Mouse (Mus musculus): ENCODE measurements around the gene Anks1b. TPM values are rescaled to one million over a fixed set of nuclear protein-coding genes. Genes with fewer than 3 reads are reported as not detected.

Gene Anks1b
- total RNA-seq, 4 experiments from 2014 or later = 0.18 to 0.46 (median 0.32) TPM

DNA sequence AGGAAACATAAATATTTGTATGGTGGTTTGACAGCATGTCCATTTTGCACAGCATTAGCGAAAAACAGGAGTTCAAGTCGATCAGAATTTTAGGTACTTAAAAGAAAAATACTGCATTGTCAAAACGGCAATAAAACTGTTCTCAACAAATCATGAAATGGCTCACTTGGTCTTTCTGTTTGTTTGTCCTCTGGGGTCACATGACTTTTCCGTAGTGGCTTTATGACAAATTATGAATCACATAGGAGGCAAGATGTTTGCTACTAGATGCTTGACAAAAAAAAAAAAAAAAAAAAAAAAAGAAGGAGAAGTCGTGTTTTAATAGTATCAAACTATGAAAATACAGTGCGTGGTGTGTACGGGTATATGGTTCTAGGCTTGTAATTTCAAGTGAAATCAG is 495.7 kb downstream of the Anks1b start:
- DNase-seq (ENCODE audit: low spot score in 2 of 2) = no peak

DNA sequence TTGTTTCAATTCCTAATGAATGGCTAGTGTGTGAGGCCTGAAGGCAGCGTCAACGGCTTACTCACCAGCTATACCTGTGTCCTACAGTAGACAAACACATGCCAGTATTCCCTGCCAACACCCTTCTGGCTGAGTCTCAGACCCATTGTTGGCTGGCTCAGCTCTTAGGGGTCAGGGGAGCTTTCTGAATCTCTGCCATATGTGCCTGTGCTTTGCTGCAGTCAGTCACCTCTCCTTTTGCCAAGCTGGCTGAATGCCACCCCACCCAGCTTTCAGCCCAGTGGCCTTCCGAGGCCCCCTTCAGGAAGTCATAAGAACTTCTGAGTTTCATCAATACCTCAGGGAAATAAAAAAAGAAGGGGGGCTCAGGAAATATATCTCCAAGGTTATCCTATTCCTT is 497.4 kb downstream of the Anks1b start:
- DNase-seq (ENCODE audit: low spot score in 2 of 2) = no peak

DNA sequence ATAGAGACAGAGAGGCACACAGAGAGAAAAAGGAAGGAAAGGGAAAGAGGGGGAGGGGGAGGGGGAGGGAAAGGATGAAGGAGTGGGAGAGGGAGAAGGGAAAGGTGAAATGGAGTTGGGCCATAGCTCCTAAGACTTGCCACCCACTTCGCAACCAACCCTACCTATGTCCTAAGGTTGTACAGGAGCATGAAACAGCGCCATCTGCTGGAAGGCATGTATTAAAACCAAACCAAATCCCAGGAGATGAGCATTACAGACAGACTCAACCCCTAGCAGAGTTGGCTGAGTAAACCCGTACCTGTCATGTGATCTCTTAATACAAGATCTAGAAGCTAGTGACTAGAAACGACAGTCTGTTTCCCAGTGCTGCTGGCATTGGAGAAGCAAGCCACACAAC is 500.2 kb downstream of the Anks1b start:
- DNase-seq (ENCODE audit: low spot score in 2 of 2) = no peak

DNA sequence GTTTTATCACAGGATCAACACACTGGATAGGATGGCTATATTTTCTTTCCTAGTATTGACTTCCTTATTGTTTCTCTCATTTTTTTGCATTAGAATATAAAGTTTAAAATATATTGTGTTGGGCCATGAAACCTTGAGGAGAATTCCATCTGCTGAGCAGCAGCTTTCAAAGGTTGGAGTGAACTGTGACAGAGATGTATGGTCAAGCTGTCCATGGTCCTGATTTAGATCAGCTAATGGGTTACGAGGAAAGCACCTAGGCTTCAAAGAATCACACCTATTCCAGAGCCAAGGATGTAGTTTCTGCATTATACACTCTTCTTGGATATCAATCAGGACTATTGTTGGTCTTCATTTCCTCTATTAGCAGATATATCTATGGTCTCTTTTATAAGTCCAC is 503.3 kb downstream of the Anks1b start:
- no peak for DNase-seq (ENCODE audit: low spot score in 2 of 2)

DNA sequence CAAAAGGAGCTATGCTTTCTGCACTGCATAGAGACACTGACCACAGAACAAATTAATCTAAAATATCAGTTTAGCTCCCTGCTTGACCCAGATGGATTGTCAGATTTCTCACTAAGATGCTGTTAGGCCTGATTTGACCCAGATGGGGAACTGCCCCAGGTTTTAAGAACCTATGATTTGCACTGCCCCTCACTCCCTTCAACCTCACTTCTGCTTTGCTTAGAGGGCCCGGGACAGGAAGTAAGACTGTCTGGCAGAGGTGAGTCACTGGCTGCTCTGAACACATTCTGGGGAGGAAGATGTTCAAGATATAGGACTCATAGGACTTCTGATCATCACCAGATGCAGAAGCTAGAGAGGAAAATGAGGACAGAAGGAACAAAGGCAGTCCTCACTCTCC is 506.8 kb downstream of the Anks1b start:
- no peak for DNase-seq (ENCODE audit: low spot score in 2 of 2)

DNA sequence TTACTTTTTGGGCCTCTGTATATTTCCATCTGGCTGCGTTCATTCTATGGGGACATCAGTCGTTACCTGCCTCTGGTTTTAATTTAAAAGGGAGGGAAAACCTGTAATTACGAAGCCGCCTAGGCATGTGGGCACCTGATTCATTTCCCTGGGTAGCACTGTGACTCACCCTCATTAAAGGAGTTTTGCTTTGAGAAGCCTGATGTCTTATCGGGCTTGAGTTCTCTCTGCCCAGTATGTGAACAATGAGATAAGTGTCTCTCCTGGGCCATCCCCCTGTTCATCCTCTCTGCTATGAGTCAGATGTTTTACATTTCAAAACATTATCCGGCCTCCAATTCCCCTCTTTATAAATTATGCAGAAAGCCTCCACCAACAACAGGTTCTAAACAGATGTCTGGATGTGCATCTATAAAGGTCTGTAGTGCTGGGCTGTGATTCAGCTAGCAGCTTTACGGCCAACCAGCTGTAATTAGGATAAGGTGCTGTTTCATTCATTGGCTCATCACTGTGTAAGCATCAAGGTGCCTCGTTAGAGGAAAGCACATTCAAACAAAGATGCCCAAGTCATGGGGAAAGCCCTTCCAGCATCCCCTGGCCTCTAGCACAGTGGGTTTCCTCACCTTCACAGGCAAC is 507.5 kb downstream of the Anks1b start:
- DNase-seq (ENCODE audit: low spot score in 2 of 2) = no peak

DNA sequence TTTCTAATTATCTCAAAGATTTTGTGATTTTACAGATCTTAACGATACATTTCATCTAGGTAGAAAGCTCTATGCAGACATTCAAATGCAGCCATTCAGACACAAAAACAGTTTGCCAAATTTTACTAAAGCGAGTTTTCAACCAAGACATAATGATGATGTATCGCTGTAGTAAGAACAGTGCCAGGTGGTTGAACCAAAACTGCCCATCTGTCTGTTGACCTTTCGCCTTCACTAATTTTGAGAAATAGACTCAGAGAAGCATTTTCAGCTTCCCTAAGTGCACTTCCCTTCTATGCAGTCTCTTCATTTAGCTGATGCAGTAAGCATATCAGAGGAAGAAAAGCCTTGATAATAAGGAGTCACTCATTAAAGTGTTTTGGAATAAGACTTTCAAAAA is 527.1 kb downstream of the Anks1b start:
- no peak for DNase-seq (ENCODE audit: low spot score in 2 of 2)

DNA sequence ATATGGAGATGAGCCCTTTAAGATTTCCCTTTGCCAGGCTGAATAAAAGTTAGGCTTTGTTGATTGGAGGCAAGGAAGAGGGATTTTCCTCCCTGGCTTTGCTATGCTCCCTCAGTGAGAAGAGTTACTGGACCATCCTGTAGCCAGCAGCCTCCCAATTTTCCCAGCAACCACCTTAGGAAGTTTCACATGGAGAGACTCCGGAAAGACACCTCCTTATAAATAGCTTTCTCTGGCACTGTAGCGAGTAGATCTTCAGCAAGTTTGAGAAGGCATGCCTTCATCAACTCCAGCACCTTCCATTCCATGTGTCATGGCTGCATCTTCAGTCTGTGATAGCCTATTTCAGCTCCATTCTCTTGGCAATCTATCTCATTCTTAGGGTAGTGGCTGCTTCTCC is 535.2 kb downstream of the Anks1b start:
- DNase-seq (ENCODE audit: low spot score in 2 of 2) = no peak

DNA sequence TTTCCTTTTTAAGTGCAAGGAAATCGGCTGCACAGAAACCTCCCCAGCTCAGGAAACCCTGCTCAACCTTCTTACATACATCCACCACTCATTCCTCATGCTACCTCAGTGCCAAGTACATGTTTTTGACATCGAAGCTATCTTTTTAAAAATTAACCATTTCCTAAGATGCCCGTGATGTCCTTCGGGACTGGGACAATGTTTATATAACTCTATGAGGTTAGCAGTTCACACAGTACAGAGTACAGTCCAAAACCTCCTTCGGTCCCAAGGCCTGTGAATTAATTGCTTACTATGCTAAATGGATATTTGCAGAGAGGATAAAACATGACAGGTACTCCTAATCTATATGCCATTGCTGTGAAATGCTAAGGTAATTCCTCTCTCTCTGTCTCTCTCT is 558.2 kb downstream of the Anks1b start:
- no peak for DNase-seq (ENCODE audit: low spot score in 2 of 2)

DNA sequence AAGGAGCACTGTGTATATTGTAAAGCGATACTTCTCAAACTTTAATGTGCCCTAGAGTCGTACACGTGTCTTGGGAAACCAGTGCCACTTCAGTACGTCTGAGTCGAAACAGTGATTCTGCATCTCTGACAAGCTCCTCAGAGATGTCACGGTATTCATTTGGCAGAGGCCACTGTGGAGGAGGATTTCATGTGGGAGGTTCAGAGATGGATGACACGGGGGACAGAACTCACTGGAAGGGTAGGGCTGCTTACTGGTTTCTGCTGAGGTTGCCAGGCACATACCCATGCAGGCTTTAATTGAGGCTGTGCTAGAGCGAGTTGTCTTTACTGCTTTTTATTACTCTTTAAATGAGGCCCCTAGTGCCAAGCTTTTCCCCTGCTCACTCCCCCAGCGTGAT is 558.7 kb downstream of the Anks1b start:
- DNase-seq (ENCODE audit: low spot score in 2 of 2) = no peak

DNA sequence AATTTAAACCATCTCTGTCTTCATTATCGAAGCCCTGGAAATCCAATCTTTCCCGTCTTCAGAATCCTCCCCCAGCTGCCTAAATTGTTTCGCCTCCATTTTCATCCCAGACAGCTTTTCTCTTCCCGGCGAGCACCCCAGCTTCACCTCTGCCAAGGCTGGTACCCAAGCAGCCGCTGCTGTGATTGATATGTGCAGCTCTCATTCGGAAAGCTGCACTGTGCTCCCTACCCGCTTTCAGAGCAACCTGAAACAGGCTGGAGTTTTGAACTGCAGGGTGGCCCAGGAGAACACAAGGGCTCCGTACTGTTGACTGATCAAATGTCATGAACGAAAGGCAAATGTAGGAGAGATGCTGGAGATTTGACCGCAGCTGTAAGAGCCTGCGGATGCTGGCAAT is 559.2 kb downstream of the Anks1b start:
- no peak for DNase-seq (ENCODE audit: low spot score in 2 of 2)

DNA sequence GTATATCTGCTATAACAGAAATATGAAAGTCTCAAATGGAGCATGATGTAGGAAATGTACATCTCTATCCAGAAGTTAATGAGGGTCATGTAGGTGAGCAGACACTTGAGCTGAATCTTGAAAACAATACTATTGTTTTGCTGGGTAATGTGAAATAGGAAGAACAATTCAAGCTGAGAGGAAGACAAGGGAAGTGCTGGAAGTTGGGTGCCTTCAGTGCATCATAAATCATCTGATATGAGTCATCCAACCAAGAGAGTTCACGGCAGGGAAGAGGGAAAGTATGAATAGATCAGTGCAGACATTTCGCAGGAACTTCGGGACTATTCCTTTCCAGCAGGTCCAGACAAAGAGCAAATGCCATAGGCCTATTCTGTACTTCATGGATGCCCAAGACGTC is 567.7 kb downstream of the Anks1b start:
- DNase-seq (ENCODE audit: low spot score in 2 of 2) = no peak

DNA sequence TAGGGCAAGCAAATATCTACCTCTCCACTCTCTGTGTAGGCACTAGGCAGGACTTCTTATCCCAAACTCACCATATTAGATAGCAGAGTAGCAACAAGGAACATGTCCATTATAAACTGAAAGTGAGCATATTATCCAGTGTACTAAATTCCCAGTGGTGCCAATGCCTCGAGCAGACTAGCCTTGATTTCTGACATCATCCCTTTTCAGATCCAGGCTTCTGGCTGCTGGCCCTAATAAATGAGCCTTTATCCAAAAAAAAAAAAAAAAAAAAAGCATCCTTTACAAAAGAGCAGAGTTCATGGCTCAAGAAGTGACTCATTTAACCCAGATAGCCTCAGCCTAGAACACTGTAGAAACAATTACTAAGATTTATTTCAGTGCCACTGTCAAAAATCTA is 568.3 kb downstream of the Anks1b start:
- no peak for DNase-seq (ENCODE audit: low spot score in 2 of 2)

DNA sequence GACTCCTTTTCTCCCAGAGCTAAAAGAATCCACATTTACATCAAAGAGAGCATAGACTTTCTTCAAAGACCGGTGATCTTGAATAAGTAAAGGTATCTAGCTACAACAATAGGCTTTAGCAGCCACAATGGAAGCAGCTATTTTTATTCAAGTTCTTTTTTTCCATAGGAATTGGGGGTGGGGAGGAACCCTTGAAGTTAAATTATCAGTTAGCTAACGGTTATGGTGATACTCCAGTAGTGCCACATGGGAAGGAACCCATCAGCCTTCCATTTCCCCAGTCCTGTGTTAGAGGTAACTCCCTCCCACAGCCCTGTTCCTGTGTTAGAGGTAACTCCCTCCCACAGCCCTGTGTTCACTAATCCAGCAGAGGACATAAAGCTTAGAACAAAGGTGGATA is 591.6 kb downstream of the Anks1b start:
- no peak for DNase-seq (ENCODE audit: low spot score in 2 of 2)

DNA sequence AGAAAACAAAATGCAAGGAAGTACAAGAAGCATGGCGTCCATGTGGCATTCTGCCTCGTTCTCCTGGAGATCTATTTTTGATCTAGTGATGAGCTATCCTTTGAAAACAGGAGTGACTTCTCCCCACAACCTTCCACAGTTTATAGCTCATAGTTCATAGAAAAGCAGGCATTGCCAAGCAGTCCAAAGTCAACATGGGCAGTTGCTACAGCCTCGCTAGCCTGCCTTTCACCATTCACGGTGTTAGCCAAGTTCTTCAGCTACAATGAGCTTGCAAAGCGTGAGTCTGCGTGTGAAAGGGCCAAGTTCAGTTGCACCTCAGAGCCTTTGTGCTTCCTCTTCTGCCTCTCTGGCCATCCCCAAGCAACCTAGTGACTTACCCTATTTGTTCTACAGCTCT is 592.1 kb downstream of the Anks1b start:
- no peak for DNase-seq (ENCODE audit: low spot score in 2 of 2)

DNA sequence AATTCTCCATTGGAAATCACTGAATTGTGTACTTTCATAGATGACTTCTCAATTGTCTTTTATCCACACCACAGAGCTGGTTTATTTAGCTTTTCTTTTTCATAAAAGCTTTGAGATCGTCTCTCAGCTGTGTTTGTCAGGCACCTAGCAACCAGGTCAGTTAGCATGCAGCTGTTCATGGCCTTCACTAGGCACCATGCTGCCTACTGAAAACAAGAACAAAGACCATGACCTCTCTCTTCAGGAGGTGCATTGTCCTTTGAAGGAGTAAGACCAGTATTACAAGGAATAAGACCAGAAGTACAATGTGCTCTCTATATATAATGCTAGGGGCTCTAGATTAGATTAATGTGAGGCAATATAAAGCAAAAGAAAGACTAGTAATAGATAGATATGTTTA is 594.2 kb downstream of the Anks1b start:
- DNase-seq (ENCODE audit: low spot score in 2 of 2) = no peak

DNA sequence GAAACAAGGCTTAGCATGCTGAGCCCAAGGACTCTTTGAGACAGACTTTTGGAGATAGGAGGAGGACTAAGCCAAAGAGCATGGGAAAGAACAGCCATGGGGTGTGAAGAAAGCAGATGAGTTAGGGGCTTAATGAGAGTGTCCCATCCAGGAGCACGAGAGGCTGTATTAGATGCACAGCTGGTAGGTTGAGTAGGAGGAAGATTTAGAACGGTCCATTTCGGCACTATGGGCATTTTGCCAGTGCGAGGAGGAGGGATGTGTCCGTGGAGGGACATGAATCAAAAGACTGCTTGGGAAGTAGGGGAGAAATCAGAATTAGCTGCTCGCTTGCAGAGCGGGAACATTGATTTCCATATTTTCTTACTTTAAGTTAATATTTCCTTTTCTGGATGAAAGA is 620.1 kb downstream of the Anks1b start:
- DNase-seq (ENCODE audit: low spot score in 2 of 2) = no peak

DNA sequence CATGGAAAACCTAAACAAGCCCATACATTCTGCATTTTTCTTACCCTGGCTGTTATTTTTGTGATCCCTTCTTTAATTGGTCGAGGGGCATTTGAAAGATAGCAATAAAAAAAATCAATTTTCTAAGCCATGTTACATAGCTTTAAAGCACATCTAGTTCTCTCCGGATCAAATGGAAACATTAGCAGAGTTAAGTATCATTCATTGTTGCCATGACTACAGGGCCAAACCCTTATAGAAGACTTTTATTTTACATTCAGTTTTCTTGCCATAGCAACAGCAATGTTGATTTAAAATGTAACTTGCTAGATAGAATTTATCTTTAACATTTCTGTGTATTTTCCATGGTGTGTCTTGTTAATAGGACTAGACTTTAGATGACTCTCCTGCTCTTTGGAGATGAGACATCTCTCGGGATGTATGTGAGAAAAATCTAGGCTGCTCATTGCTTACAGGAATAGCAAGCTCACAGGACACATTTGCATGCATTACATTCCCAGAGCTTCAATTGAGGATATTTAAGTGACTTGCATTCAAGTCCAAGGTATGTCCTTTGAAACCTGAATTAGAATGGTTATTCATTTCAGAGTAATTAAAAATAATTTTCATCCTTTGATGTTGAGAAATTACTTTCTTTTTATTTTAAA is 620.8 kb downstream of the Anks1b start:
- no peak for DNase-seq (ENCODE audit: low spot score in 2 of 2)

DNA sequence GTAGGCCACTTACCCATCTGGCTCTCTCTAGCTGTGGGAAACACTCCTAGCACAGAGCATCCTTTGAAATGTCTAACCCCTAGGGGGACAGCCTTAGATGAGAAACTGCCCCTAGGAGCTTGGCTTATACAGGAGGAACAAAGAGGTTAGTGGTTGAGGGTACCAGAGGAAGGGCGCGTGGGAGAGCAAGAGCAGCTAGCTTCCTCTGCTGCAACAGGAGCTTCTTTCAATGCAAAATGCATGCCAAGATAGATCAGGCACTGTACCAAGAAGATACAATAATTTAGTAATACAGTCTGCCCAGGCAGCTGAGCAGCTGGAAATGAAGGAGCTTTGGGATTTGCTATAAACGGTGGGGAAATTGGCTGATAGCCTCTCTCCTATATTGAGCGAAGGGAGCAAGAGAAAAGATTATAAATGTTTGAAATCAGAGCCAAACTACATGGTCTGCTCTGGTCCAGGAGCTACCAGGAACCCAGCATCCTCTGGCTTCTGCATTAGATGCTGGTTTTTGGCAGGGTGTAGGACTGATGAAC is 621.7 kb downstream of the Anks1b start:
- no peak for DNase-seq (ENCODE audit: low spot score in 2 of 2)

DNA sequence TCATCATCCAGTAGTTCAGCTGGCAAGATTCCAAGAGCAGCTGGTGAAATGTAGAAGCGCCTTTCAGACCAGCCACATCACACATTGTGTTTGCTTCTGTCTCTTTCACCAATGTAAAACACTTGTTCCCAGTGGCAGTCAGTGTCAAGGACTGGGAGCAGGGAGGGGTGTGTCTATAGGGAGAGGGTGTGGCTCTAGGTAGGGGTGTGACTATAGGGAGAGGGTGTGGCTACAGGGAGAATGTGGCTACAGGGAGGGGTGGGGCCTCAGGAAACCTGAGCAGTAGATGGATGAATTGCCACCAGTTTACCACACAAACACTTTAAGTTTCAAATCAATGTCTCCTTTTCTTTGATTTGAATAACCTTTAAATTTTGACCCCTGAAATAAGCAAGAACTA is 634.3 kb downstream of the Anks1b start:
- DNase-seq (ENCODE audit: low spot score in 2 of 2) = no peak

DNA sequence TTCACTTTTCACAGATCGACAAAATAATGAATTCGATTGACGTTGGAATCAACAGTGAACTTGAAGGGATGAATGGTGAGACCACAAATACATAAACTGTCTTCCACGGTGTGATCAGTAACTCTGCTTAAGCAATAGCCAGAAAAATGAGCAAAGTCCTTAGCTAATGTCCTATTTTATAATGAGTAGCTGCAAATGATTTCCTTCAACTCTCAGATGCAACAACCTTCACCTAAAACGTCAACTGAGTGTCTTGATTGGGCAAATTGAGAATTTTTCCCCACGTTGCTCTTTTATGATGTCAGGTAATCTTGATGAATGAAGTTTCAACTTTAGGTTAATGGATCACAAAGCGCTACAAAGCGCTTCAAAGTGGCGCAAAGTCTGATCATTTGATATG is 639.5 kb downstream of the Anks1b start:
- no peak for DNase-seq (ENCODE audit: low spot score in 2 of 2)

DNA sequence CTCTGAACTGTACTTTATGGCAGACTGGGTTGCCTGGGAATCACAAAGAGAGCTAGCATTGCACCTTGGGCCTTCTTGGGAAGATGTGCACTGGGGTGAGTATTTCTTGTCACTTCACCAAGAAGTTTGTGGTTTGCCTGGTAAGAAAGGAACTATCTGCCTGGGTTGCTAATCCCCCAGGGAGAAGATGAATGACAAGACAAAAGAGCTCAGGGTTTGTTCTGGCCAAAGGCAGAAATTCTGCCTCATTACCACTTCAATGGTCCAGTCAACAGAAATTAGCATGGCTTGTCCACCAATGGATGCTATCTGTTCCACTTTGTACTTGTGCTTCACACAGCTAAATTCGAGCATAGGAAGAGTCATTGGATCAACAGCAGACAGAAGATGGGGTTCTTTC is 658.5 kb downstream of the Anks1b start:
- no peak for DNase-seq (ENCODE audit: low spot score in 2 of 2)

DNA sequence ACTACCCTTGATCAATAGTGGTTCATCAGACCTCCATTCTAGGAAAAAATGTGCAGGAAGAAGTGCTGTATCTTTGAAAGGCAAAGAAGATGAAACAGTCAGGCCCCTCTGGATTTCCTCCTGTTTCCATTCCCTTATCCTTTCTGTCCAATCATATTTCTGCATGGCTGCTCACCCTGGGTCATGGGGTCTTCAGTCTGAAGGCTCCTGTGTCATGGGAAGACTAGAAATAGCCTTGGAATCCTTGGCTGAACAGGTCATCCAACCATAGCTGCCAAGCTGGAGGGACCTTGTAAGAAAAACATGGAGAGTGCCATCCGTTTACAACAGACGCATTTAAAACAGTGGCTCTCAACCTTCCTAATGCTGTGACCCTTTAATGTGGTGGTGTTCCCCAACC is 662.1 kb downstream of the Anks1b start:
- DNase-seq (ENCODE audit: low spot score in 2 of 2) = no peak

Measured in gastrocnemius, adult 8-10 months (tissue).